Mouse (Mus musculus) liver, adult 2 months (tissue): ENCODE data around the gene Atp5k.

Experiments
- CTCF ChIP-seq: fragments of 200-500 bp; IDR thresholded peaks from 2 replicates; pipeline ENCODE4 v1.5.1; 2011; ENCODE audit warnings: low read depth, low read length, control low read depth
- POLR2A ChIP-seq: fragments of 200-500 bp; IDR thresholded peaks from 2 replicates; pipeline ENCODE4 v1.6.1; 2011; ENCODE audit warnings: low read length, control low read depth; ENCODE audit not compliant: insufficient read depth; ENCODE audit errors: extremely low read depth

- TF ChIP-seq POLR2A (no peak), CTCF (no peak)
Measured at GRCm38 (mm10) chr5:108460461-108460860, 26.2 kb upstream of the Atp5k start.
